In genomic region chr7:132719570-132719969, GRCm38 (mm10) we compare ENCODE assay signal across 1 mouse cellular context.
TF ChIP-seq lines count a peak whose summit lies in the region.

No protein-coding gene starts in this region.

TF ChIP-seq in CH12.LX, 34 proteins besides CTCF, POLR2A, EP300 and RAD21 (continued from another document):
- TF ChIP-seq BHLHE40 (IDR thresholded peaks at IDR 0.05; ENCODE audit: low read depth, low read length) = peak; percentile 63
- peak; percentile 44; the same call in 1 of the 2 replicates for TF ChIP-seq POLR2AphosphoS2 (IDR thresholded peaks at IDR 0.05; ENCODE audit: low read depth, low read length)
